Mouse (Mus musculus): ENCODE measurements around the gene Gm5089. TPM values are rescaled to one million over a fixed set of nuclear protein-coding genes. Genes with fewer than 3 reads are reported as not detected.
"Not testable (repeated sequence)": the region's sequence is repeated elsewhere in the genome, so short reads cannot be mapped to it uniquely, and the experiment has no call there.

Gene Gm5089
- total and polyA plus RNA-seq, 2 experiments from 2014 or later, result not detected

DNA sequence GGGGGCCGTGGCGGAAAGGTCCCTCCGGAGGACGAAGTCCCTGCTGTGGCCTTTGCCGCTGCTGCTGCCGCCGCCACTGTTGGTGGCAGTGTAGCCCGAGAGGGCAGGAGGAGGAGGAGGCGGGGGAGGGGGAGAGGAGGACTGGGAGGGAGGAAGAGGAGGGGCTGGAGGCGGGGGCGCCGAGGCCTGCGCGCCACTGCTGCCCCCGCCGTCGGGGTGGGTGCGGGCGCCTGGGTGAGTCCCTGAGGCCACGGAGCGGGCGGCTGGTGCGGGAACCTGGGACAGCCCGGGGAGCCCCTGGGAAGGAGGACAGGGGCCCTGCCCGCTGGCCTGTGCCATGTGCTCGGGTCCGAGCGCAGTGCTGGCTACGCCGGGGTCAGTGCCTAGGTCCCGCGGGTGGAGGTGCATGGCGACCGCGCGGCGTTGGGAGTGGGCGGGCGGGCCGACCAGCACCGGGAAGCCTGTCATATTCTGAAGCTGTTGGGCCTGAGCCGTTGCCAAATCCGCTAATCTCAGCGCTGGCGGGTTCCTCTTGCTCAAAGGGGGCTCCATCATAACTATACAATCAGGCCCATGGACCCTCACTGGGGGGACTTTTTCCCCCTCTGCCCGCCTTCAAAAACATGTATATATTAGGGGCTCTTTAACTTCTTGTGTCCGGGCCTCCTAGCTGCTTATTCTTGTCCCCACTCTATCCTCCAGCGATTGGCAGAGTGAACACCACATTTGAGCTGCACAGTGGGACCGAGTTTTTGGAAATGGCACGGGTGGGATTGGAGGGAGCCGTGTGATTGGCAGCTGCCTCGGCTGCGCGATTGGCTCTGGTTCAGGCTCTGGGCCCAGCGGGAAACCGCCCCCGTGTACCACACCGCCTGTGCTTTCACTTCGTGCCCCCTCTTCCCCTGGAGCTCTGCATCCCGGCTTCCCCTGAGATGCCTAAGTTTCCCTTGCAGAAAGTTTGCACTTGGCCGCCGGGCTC lies 14.1 kb upstream of the Gm5089 start, which contains the start of gene Zic5:
Gene Zic5 (minus strand): TSS at position 915 of the 979 bp plus-strand sequence.
- no peak within 1 kb of the TSS for H3K9ac ChIP-seq (replicated peaks; ENCODE audit: low read depth, low read length)
- H3K27ac ChIP-seq (ENCODE audit: low read depth), result no peak within 1 kb of the TSS
- no peaks in the 10 kb centered on the region for H3K9me3 ChIP-seq (replicated peaks; ENCODE audit: control insufficient read depth, low read length)
- peaks cover 97% of the 10 kb centered on the region for H3K27me3 ChIP-seq (ENCODE audit: control insufficient read depth, insufficient read depth, low read length)
- no peaks in the 10 kb centered on the region for H3K36me3 ChIP-seq (replicated peaks; ENCODE audit: control insufficient read depth, insufficient read depth, low read length)
- TF ChIP-seq EP300 (IDR thresholded peaks at IDR 0.05; ENCODE audit: low read depth), result no peak
- TF ChIP-seq CTCF (IDR thresholded peaks at IDR 0.05; ENCODE audit: low read depth), result no peak
- no peak for DNase-seq (ENCODE audit: low spot score)
- WGBS, result under 1% methylated on average over 57 of the region's 62 CpGs
- H3K4me1 ChIP-seq (ENCODE audit: control insufficient read depth, insufficient read depth), result peaks cover 14% of the 10 kb centered on the region; the same call in 1 of the 2 replicates
- H3K4me3 ChIP-seq (ENCODE audit: low read depth, low read length), result peak within 1 kb of the TSS; percentile 44
- no peak for ATAC-seq (ENCODE audit: insufficient read depth, low read depth)
- peak within 1 kb of the TSS; percentile 83 for H3K4me2 ChIP-seq (ENCODE audit: low read depth, low read length)

GRCm38 (mm10) chr14:122464351-122464762 lies 13.4 kb upstream of the Gm5089 start:
- Histone ChIP-seq H3K9ac (replicated peaks; ENCODE audit: low read depth, low read length) (no peak overlapping the region), H3K36me3 (replicated peaks; ENCODE audit: control insufficient read depth, insufficient read depth, low read length) (no peaks in the 10 kb centered on the region), H3K9me3 (replicated peaks; ENCODE audit: control insufficient read depth, low read length) (no peaks in the 10 kb centered on the region), H3K4me1 (ENCODE audit: control insufficient read depth, insufficient read depth) (peaks cover 14% of the 10 kb centered on the region; the same call in 1 of the 2 replicates), H3K27ac (ENCODE audit: low read depth) (no peak overlapping the region), H3K4me2 (ENCODE audit: low read depth, low read length) (peak overlapping the region; percentile 83), H3K4me3 (ENCODE audit: low read depth, low read length) (peak overlapping the region; percentile 44), H3K27me3 (ENCODE audit: control insufficient read depth, insufficient read depth, low read length) (peaks cover 95% of the 10 kb centered on the region)
- DNase-seq (ENCODE audit: low spot score) (no peak), ATAC-seq (ENCODE audit: insufficient read depth, low read depth) (peak; percentile 9; the same call in 1 of the 2 replicates)
- 0% methylated on average over 36 of the region's 62 CpGs for WGBS
- TF ChIP-seq CTCF (IDR thresholded peaks at IDR 0.05; ENCODE audit: low read depth), result no peak
- no peak for TF ChIP-seq EP300 (IDR thresholded peaks at IDR 0.05; ENCODE audit: low read depth)

GRCm38 (mm10) chr14:122463734-122464341 lies 12.9 kb upstream of the Gm5089 start:
- H3K9ac ChIP-seq (replicated peaks; ENCODE audit: low read depth, low read length), result not testable (repeated sequence)
- peak; percentile 43; the same call in 1 of the 2 replicates for ATAC-seq (ENCODE audit: insufficient read depth, low read depth)

GRCm38 (mm10) chr14:122463080-122463691 lies 12.3 kb upstream of the Gm5089 start:
- 5% methylated on average over 40 of the region's 40 CpGs for WGBS
- H3K27ac ChIP-seq (ENCODE audit: low read depth), result no peak overlapping the region
- H3K9ac ChIP-seq (replicated peaks; ENCODE audit: low read depth, low read length), result no peak overlapping the region
- peak overlapping the region; percentile 44 for H3K4me3 ChIP-seq (ENCODE audit: low read depth, low read length)
- H3K36me3 ChIP-seq (replicated peaks; ENCODE audit: control insufficient read depth, insufficient read depth, low read length), result no peaks in the 10 kb centered on the region
- no peaks in the 10 kb centered on the region for H3K9me3 ChIP-seq (replicated peaks; ENCODE audit: control insufficient read depth, low read length)
- TF ChIP-seq CTCF (IDR thresholded peaks at IDR 0.05; ENCODE audit: low read depth) (no peak), EP300 (IDR thresholded peaks at IDR 0.05; ENCODE audit: low read depth) (no peak)
- peak overlapping the region; percentile 83 for H3K4me2 ChIP-seq (ENCODE audit: low read depth, low read length)
- H3K4me1 ChIP-seq (ENCODE audit: control insufficient read depth, insufficient read depth), result peaks cover 14% of the 10 kb centered on the region; the same call in 1 of the 2 replicates
- DNase-seq (ENCODE audit: low spot score) (no peak), ATAC-seq (ENCODE audit: insufficient read depth, low read depth) (no peak; the same call in 1 of the 2 replicates)
- H3K27me3 ChIP-seq (ENCODE audit: control insufficient read depth, insufficient read depth, low read length), result peaks cover 83% of the 10 kb centered on the region

More at GRCm38 (mm10) chr14:122463734-122464341, 12.9 kb upstream of the Gm5089 start:
- Histone ChIP-seq H3K27me3 (ENCODE audit: control insufficient read depth, insufficient read depth, low read length) (peaks cover 90% of the 10 kb centered on the region), H3K4me3 (ENCODE audit: low read depth, low read length) (peak overlapping the region; percentile 44), H3K4me1 (ENCODE audit: control insufficient read depth, insufficient read depth) (peaks cover 14% of the 10 kb centered on the region; the same call in 1 of the 2 replicates), H3K4me2 (ENCODE audit: low read depth, low read length) (peak overlapping the region; percentile 83)
- DNase-seq (ENCODE audit: low spot score); H3K9me3 ChIP-seq (replicated peaks; ENCODE audit: control insufficient read depth, low read length); H3K27ac ChIP-seq (ENCODE audit: low read depth); H3K36me3 ChIP-seq (replicated peaks; ENCODE audit: control insufficient read depth, insufficient read depth, low read length): not testable (repeated sequence)
- WGBS, result 2% methylated on average over 56 of the region's 58 CpGs

GRCm38 (mm10) chr14:122462689-122463079 lies 11.8 kb upstream of the Gm5089 start:
- ATAC-seq (ENCODE audit: insufficient read depth, low read depth), result no peak
- Histone ChIP-seq H3K27me3 (ENCODE audit: control insufficient read depth, insufficient read depth, low read length) (peaks cover 78% of the 10 kb centered on the region), H3K27ac (ENCODE audit: low read depth) (no peak overlapping the region), H3K4me3 (ENCODE audit: low read depth, low read length) (no peak overlapping the region), H3K36me3 (replicated peaks; ENCODE audit: control insufficient read depth, insufficient read depth, low read length) (no peaks in the 10 kb centered on the region), H3K9ac (replicated peaks; ENCODE audit: low read depth, low read length) (no peak overlapping the region), H3K9me3 (replicated peaks; ENCODE audit: control insufficient read depth, low read length) (no peaks in the 10 kb centered on the region), H3K4me1 (ENCODE audit: control insufficient read depth, insufficient read depth) (peaks cover 14% of the 10 kb centered on the region; the same call in 1 of the 2 replicates), H3K4me2 (ENCODE audit: low read depth, low read length) (no peak overlapping the region)
- TF ChIP-seq CTCF (IDR thresholded peaks at IDR 0.05; ENCODE audit: low read depth) (no peak), EP300 (IDR thresholded peaks at IDR 0.05; ENCODE audit: low read depth) (no peak)
- DNase-seq (ENCODE audit: low spot score), result no peak
- 45% methylated on average over 17 of the region's 17 CpGs for WGBS

Data from heart, postnatal 0 days (tissue).